Mouse (Mus musculus): ENCODE measurements around the gene Mapt.

DNA sequence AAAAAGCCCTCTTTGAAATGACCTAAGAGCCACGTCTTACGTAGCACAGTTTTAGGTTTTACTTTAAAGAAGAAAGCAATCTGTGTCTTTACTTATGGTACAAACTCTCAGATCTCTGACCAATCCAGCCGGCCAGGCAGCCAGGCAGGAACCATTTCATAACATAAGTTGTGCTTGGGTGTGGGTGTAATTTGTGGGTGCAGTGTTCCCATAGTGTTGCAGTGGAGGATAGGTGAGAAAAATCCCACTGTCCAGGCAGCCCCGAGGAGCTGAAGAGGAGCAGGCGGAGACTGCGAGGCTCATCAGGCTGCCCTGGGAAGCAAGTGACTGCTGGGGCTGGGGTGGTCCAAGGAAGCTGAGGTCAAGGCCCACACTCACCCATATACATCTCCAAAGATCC lies 19.9 kb downstream of the Mapt start:
- TF ChIP-seq POLR2A (IDR thresholded peaks at IDR 0.05; ENCODE audit: borderline replicate concordance, extremely low read depth, low read depth, low read length), result no peak
- TF ChIP-seq CTCF (IDR thresholded peaks at IDR 0.05; ENCODE audit: insufficient read depth, low read length), result no peak
